Comparison of ENCODE assay signal across 15 mouse cellular contexts in genomic region chr17:5510564-5510963, GRCm38 (mm10). TPM values are rescaled to one million over a fixed set of nuclear protein-coding genes. Genes with fewer than 3 reads are reported as not detected.
A peak's percentile ranks its signal among the peaks of the same experiment; 100 is the strongest.
DNase-seq lines count a peak whose midpoint lies in the region; ATAC-seq and TF ChIP-seq lines count a peak whose summit lies in the region.
"Had no signal": no experiment of that assay in that cellular context is flagged by ENCODE, and none has a peak within 500 bp of the region (broad histone marks: within the 10 kb centered on the region; RNA-seq: fewer than 3 reads in every experiment).

No protein-coding gene starts in this region.

- no peak overlapping the region for H3K27ac ChIP-seq in heart, adult 2 months
- H3K27ac ChIP-seq in liver, embryonic 11.5 days (ENCODE audit: low read depth, low read length), result peak overlapping the region; percentile 35; the same call in 1 of the 2 replicates
- H3K27ac ChIP-seq in forebrain, postnatal 0 days (ENCODE audit: low read depth, low read length), result no peak overlapping the region
- H3K27ac ChIP-seq: embryonic facial prominence, embryonic 12.5 days; heart, embryonic 15.5 days; neural tube, embryonic 13.5 days had no signal

- peak; percentile 45; the same call in 1 of the 2 replicates for ATAC-seq in liver, embryonic 11.5 days (replicated peaks; ENCODE audit: low FRiP score)
- ATAC-seq in forebrain, postnatal 0 days, result no peak
- ATAC-seq: forebrain, embryonic 14.5 days had no signal

- H3K4me1 ChIP-seq in heart, adult 2 months (ENCODE audit: control insufficient read depth, insufficient read depth, low read length), result peaks cover 2% of the 10 kb centered on the region
- peaks cover 49% of the 10 kb centered on the region for H3K4me1 ChIP-seq in liver, embryonic 11.5 days (replicated peaks; ENCODE audit: control insufficient read depth, insufficient read depth, low read length)
- peaks cover 12% of the 10 kb centered on the region; the same call in 1 of the 2 replicates for H3K4me1 ChIP-seq in forebrain, postnatal 0 days (ENCODE audit: insufficient read depth)

- WGBS in heart, adult 2 months, result 70% methylated on average over 9 of the region's 9 CpGs
- 56% methylated on average over 9 of the region's 9 CpGs for WGBS in liver, embryonic 11.5 days
- 86% methylated on average over 9 of the region's 9 CpGs for WGBS in forebrain, postnatal 0 days

- DNase-seq in heart, adult 11 months, result peak; percentile 80
- DNase-seq in heart, adult 2 months, result no peak
- peak; percentile 18 for DNase-seq in adrenal gland, adult 8-10 months
- no peak for DNase-seq in liver, embryonic 11.5 days (ENCODE audit: low spot score)
- peak; percentile 58 for DNase-seq in retina, embryonic 14.5 days (ENCODE audit: low spot score)
- no peak for DNase-seq in forebrain, postnatal 0 days
- no peak for DNase-seq in gastrocnemius, adult 18-20 months (ENCODE audit: low spot score)
- DNase-seq in heart, postnatal 14 days, result no peak
- DNase-seq: cerebellum, adult 9-10 months; gastrocnemius, postnatal 36 days; midbrain, embryonic 14.5 days had no signal

- intact Hi-C loops in heart, adult 2 months (cut with DNase I), result no loop called here
- intact Hi-C loops in heart, postnatal 14 days (cut with DNase I), result no loop called here

- H3K27me3 ChIP-seq in heart, adult 2 months (ENCODE audit: control insufficient read depth, insufficient read depth, low read length), result no peaks in the 10 kb centered on the region
- no peaks in the 10 kb centered on the region for H3K27me3 ChIP-seq in liver, embryonic 11.5 days (replicated peaks; ENCODE audit: control insufficient read depth, insufficient read depth, low read length)
- H3K27me3 ChIP-seq in forebrain, postnatal 0 days (ENCODE audit: insufficient read depth, low read length), result no peaks in the 10 kb centered on the region
- H3K27me3 ChIP-seq: embryonic facial prominence, embryonic 12.5 days; heart, embryonic 15.5 days; neural tube, embryonic 13.5 days had no signal

- H3K4me3 ChIP-seq in heart, adult 2 months, result no peak overlapping the region
- no peak overlapping the region for H3K4me3 ChIP-seq in liver, embryonic 11.5 days (ENCODE audit: low read depth, low read length)
- no peak overlapping the region for H3K4me3 ChIP-seq in forebrain, postnatal 0 days (ENCODE audit: low read depth, low read length)
- H3K4me3 ChIP-seq: embryonic facial prominence, embryonic 12.5 days; heart, embryonic 15.5 days; neural tube, embryonic 13.5 days had no signal

- no peaks in the 10 kb centered on the region for H3K9me3 ChIP-seq in liver, embryonic 11.5 days (ENCODE audit: control insufficient read depth, low read length)
- no peaks in the 10 kb centered on the region for H3K9me3 ChIP-seq in forebrain, postnatal 0 days (ENCODE audit: low read length)
- H3K9me3 ChIP-seq: embryonic facial prominence, embryonic 12.5 days; heart, embryonic 15.5 days; neural tube, embryonic 13.5 days had no signal

- H3K36me3 ChIP-seq in heart, adult 2 months (ENCODE audit: control insufficient read depth, insufficient read depth, low read length), result no peaks in the 10 kb centered on the region
- H3K36me3 ChIP-seq in liver, embryonic 11.5 days (ENCODE audit: control insufficient read depth, insufficient read depth, low read length), result no peaks in the 10 kb centered on the region
- H3K36me3 ChIP-seq in forebrain, postnatal 0 days (ENCODE audit: insufficient read depth), result no peaks in the 10 kb centered on the region
- H3K36me3 ChIP-seq: embryonic facial prominence, embryonic 12.5 days; heart, embryonic 15.5 days; neural tube, embryonic 13.5 days had no signal

- TF ChIP-seq POLR2A in heart, adult 2 months (IDR thresholded peaks at IDR 0.05; ENCODE audit: insufficient read depth, low read depth, low read length), result no peak

- TF ChIP-seq CTCF in heart, adult 2 months (IDR thresholded peaks at IDR 0.05), result no peak
- TF ChIP-seq CTCF in forebrain, postnatal 0 days (IDR thresholded peaks at IDR 0.05; ENCODE audit: low read depth), result no peak

- H3K79me2 ChIP-seq in heart, adult 2 months (replicated peaks; ENCODE audit: control insufficient read depth, insufficient read depth, low read length), result 0 out of 2 replicates have a peak, but pooled peaks cover 2% of the 10 kb centered on the region

- TF ChIP-seq EP300 in heart, adult 2 months (IDR thresholded peaks at IDR 0.05; ENCODE audit: insufficient read depth, low read depth, low read length), result no peak

- H3K9ac ChIP-seq in heart, adult 2 months (ENCODE audit: low read depth, low read length), result no peak overlapping the region
- H3K9ac ChIP-seq in liver, embryonic 11.5 days (ENCODE audit: low read depth, low read length), result peak overlapping the region; percentile 50; the same call in 1 of the 2 replicates
- H3K9ac ChIP-seq in forebrain, postnatal 0 days, result no peak overlapping the region
- H3K9ac ChIP-seq: embryonic facial prominence, embryonic 12.5 days; heart, embryonic 15.5 days; neural tube, embryonic 13.5 days had no signal

- H3K4me2 ChIP-seq in liver, embryonic 11.5 days, result peak overlapping the region; percentile 35
- no peak overlapping the region for H3K4me2 ChIP-seq in forebrain, postnatal 0 days (ENCODE audit: low read depth)
- H3K4me2 ChIP-seq: embryonic facial prominence, embryonic 12.5 days; heart, embryonic 15.5 days; neural tube, embryonic 13.5 days had no signal

RNA-seq across cellular contexts. Expression of gene Zdhhc14, which starts 18.2 kb away (rescaled TPM):
- total RNA-seq in heart, adult 2 months (2021), result 1 to 10 TPM; 4.4 to 5.4 TPM
- 1.5 and 1.9 TPM in 2 replicates for polyA plus RNA-seq in heart, adult 2 months (2012; rRNA removed)
- total RNA-seq in adrenal gland, adult 8-10 months (2022), result 1 to 10 TPM; 3.9 to 7.1 (median 5.9) TPM
- 6.2 and 7.5 TPM in 2 replicates for polyA plus RNA-seq in liver, embryonic 11.5 days (2014; fragmentation: Nextera tagmentation; extraction: Ambion mirVana)
- 16.3 and 16.7 TPM in 2 replicates for total RNA-seq in forebrain, postnatal 0 days (2014; rRNA removed)
- 6.7 and 9.9 TPM in 2 replicates for polyA plus RNA-seq in forebrain, postnatal 0 days (2015; fragmentation: Nextera tagmentation; extraction: Ambion mirVana)
- 1 to 10 TPM; 3.9 to 5.0 TPM for total RNA-seq in gastrocnemius, adult 18-20 months (2021)
- total RNA-seq in heart, postnatal 14 days (2021), result 1 to 10 TPM; 4.1 to 4.4 TPM

Comparison
In these comparisons a context has a peak if more than half of its experiments do, and no peak if none do; other contexts are left out.
1. DNase-seq: peak in heart, adult 11 months (single experiment), adrenal gland, adult 8-10 months (single experiment) and retina, embryonic 14.5 days (single experiment); none in heart, adult 2 months (0 of 2), liver, embryonic 11.5 days (single experiment), forebrain, postnatal 0 days (single experiment), gastrocnemius, adult 18-20 months (single experiment) and heart, postnatal 14 days (0 of 2).